Mouse (Mus musculus) bone marrow, adult 2 months (tissue): Measurements from ENCODE around the gene Shisal1.

Experiments
- CTCF ChIP-seq: fragments of 200-500 bp; IDR thresholded peaks from 2 replicates; pipeline ENCODE4 v1.5.1; 2011; ENCODE audit warnings: low read length, control low read depth; ENCODE audit not compliant: control insufficient read depth, insufficient read depth
- POLR2A ChIP-seq: fragments of 200-500 bp; IDR thresholded peaks from 2 replicates; pipeline ENCODE4 v1.6.1; 2011; ENCODE audit warnings: low read depth, mild to moderate bottlenecking, control low read depth, low read length, borderline replicate concordance; ENCODE audit not compliant: control insufficient read depth

DNA sequence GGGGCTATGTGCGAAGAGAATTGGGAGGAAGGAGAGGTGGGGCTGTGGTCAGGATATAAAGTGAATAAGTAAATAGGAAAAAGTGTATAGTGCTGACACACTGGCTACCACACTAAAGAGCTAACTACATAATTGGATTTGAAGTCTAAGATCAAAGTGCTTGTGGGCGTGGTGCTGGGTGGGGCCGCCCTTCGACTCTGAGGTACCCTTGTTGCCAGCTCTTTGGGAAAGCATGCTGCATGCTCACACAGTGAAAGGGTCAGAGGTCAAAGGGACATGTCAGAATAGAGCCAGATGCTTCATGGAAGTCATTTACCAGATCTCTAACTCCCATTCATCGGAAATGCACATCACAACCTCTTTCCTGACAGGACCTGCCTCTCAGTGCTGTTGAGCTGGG, 74.1 kb downstream of the Shisal1 start:
- TF ChIP-seq CTCF: no peak
- TF ChIP-seq POLR2A: no peak
